Mouse (Mus musculus): ENCODE data around the gene Adamtsl1. TPM values are rescaled to one million over a fixed set of nuclear protein-coding genes. Genes with fewer than 3 reads are reported as not detected.

Gene Adamtsl1
- 0.53 TPM for total RNA-seq (2023)

DNA sequence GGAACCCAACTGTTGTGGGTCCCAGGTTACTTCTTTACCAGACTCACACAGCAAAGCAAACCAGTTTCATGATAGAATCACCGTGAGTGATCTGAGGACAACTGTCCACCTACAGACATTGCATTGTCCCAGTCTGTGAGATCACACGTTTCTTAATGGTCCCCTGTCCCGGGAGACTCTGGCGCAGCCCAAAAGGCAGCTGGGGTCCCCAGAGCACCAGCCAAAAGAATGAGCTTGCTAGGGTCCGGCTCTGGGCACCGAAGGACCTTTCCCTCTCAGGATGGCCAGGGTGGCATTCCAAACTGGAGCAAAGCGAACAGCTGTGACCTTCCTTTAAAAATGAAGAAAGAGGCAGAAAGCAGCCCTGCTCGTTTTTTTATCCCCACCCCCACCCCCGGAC, at the start of gene Adamtsl1:
Adamtsl1 (plus strand) TSS at position 381 of the 400 bp plus-strand sequence.

Data from CD4-positive naive resting alpha-beta T cell, adult 57 days (primary cell).